Mouse (Mus musculus): ENCODE results near the gene Arhgap35. TPM values are rescaled to one million over a fixed set of nuclear protein-coding genes. Genes with fewer than 3 reads are reported as not detected.

The Arhgap35 gene
- polyA plus RNA-seq, 1 experiment from 2014 or later = 16.8 TPM

GRCm38 (mm10) chr7:16465160-16465559 is 149.6 kb downstream of the Arhgap35 start:
- WGBS = 12% methylated on average over 8 of the region's 8 CpGs
- no peaks in the 10 kb centered on the region for H3K9me3 ChIP-seq (replicated peaks)
- no peak overlapping the region for H3K27ac ChIP-seq (replicated peaks)
- H3K4me1 ChIP-seq = no peaks in the 10 kb centered on the region
- no peak overlapping the region for H3K9ac ChIP-seq
- H3K36me3 ChIP-seq = no peaks in the 10 kb centered on the region
- H3K27me3 ChIP-seq = peaks cover 15% of the 10 kb centered on the region
- H3K4me2 ChIP-seq (replicated peaks) = no peak overlapping the region
- peak; percentile 7; the same call in 1 of the 2 replicates for ATAC-seq (ENCODE audit: insufficient number of reproducible peaks, low FRiP score, low TSS enrichment, low read depth)
- no peak overlapping the region for H3K4me3 ChIP-seq (replicated peaks)

- Histone ChIP-seq H3K9me3 (replicated peaks) (no peaks in the 10 kb centered on the region), H3K4me2 (replicated peaks) (no peak overlapping the region), H3K4me1 (no peaks in the 10 kb centered on the region), H3K27ac (replicated peaks) (no peak overlapping the region), H3K4me3 (replicated peaks) (no peak overlapping the region), H3K27me3 (peaks cover 3% of the 10 kb centered on the region; the same call in 1 of the 2 replicates), H3K36me3 (no peaks in the 10 kb centered on the region), H3K9ac (no peak overlapping the region)
- WGBS = under 1% methylated on average over 14 of the region's 14 CpGs
- no peak for ATAC-seq (ENCODE audit: insufficient number of reproducible peaks, low FRiP score, low TSS enrichment, low read depth)
Measured at GRCm38 (mm10) chr7:16463214-16463613, 151.6 kb downstream of the Arhgap35 start.

GRCm38 (mm10) chr7:16461705-16462104 is 153.1 kb downstream of the Arhgap35 start:
- Histone ChIP-seq H3K4me1 (no peaks in the 10 kb centered on the region), H3K9me3 (replicated peaks) (no peaks in the 10 kb centered on the region), H3K27ac (replicated peaks) (no peak overlapping the region), H3K4me2 (replicated peaks) (no peak overlapping the region), H3K4me3 (replicated peaks) (no peak overlapping the region), H3K27me3 (no peaks in the 10 kb centered on the region; the same call in 1 of the 2 replicates), H3K9ac (no peak overlapping the region), H3K36me3 (peaks cover 3% of the 10 kb centered on the region)
- WGBS = 84% methylated on average over 6 of the region's 6 CpGs
- no peak for ATAC-seq (ENCODE audit: insufficient number of reproducible peaks, low FRiP score, low TSS enrichment, low read depth)

GRCm38 (mm10) chr7:16461151-16461550 is 153.6 kb downstream of the Arhgap35 start:
- Histone ChIP-seq H3K4me2 (replicated peaks) (no peak overlapping the region), H3K9ac (no peak overlapping the region), H3K27me3 (no peaks in the 10 kb centered on the region; the same call in 1 of the 2 replicates), H3K9me3 (replicated peaks) (no peaks in the 10 kb centered on the region), H3K4me1 (no peaks in the 10 kb centered on the region), H3K4me3 (replicated peaks) (no peak overlapping the region), H3K27ac (replicated peaks) (no peak overlapping the region), H3K36me3 (peaks cover 7% of the 10 kb centered on the region)
- ATAC-seq (ENCODE audit: insufficient number of reproducible peaks, low FRiP score, low TSS enrichment, low read depth) = no peak
- 51% methylated on average over 6 of the region's 6 CpGs for WGBS

- Histone ChIP-seq H3K4me1 (no peaks in the 10 kb centered on the region), H3K27ac (replicated peaks) (no peak overlapping the region), H3K9ac (no peak overlapping the region), H3K9me3 (replicated peaks) (no peaks in the 10 kb centered on the region), H3K4me3 (replicated peaks) (no peak overlapping the region), H3K36me3 (peaks cover 13% of the 10 kb centered on the region), H3K27me3 (no peaks in the 10 kb centered on the region; the same call in 1 of the 2 replicates), H3K4me2 (replicated peaks) (no peak overlapping the region)
- no peak for ATAC-seq (ENCODE audit: insufficient number of reproducible peaks, low FRiP score, low TSS enrichment, low read depth)
- 66% methylated on average over 13 of the region's 13 CpGs for WGBS
Measured at GRCm38 (mm10) chr7:16460566-16460965, 154.2 kb downstream of the Arhgap35 start.

- Histone ChIP-seq H3K9ac (no peak overlapping the region), H3K4me3 (replicated peaks) (no peak overlapping the region), H3K36me3 (peaks cover 18% of the 10 kb centered on the region), H3K27ac (replicated peaks) (no peak overlapping the region), H3K4me2 (replicated peaks) (no peak overlapping the region), H3K9me3 (replicated peaks) (no peaks in the 10 kb centered on the region), H3K4me1 (peaks cover 10% of the 10 kb centered on the region; the same call in 1 of the 2 replicates), H3K27me3 (no peaks in the 10 kb centered on the region; the same call in 1 of the 2 replicates)
- WGBS = 80% methylated on average over 5 of the region's 5 CpGs
- ATAC-seq (ENCODE audit: insufficient number of reproducible peaks, low FRiP score, low TSS enrichment, low read depth) = no peak
Measured at GRCm38 (mm10) chr7:16456289-16456688, 158.5 kb downstream of the Arhgap35 start.

- Histone ChIP-seq H3K9ac (no peak overlapping the region), H3K27ac (replicated peaks) (no peak overlapping the region), H3K4me2 (replicated peaks) (no peak overlapping the region), H3K36me3 (peaks cover 18% of the 10 kb centered on the region), H3K4me1 (peaks cover 10% of the 10 kb centered on the region; the same call in 1 of the 2 replicates), H3K27me3 (no peaks in the 10 kb centered on the region), H3K9me3 (replicated peaks) (no peaks in the 10 kb centered on the region), H3K4me3 (replicated peaks) (no peak overlapping the region)
- no peak for ATAC-seq (ENCODE audit: insufficient number of reproducible peaks, low FRiP score, low TSS enrichment, low read depth)
- WGBS = 94% methylated on average over 14 of the region's 14 CpGs
Measured at GRCm38 (mm10) chr7:16455016-16455415, 159.8 kb downstream of the Arhgap35 start.

GRCm38 (mm10) chr7:16453118-16453711 is 161.6 kb downstream of the Arhgap35 start:
- Histone ChIP-seq H3K4me2 (replicated peaks) (peak overlapping the region; percentile 83), H3K9me3 (replicated peaks) (no peaks in the 10 kb centered on the region), H3K4me1 (peaks cover 10% of the 10 kb centered on the region; the same call in 1 of the 2 replicates), H3K36me3 (peaks cover 18% of the 10 kb centered on the region), H3K27ac (replicated peaks) (peak overlapping the region; percentile 55), H3K9ac (peak overlapping the region; percentile 62), H3K27me3 (no peaks in the 10 kb centered on the region), H3K4me3 (replicated peaks) (peak overlapping the region; percentile 79)
- ATAC-seq (ENCODE audit: insufficient number of reproducible peaks, low FRiP score, low TSS enrichment, low read depth) = peak; percentile 40
- under 1% methylated on average over 23 of the region's 23 CpGs for WGBS

GRCm38 (mm10) chr7:16452587-16453073 is 162.2 kb downstream of the Arhgap35 start, which contains the start of gene Tmem160:
TSS of gene Tmem160 (plus strand) at chr7:16452779.
- under 1% methylated on average over 30 of the region's 30 CpGs for WGBS
- Histone ChIP-seq H3K4me1 (peaks cover 10% of the 10 kb centered on the region; the same call in 1 of the 2 replicates), H3K27ac (replicated peaks) (peak within 1 kb of the TSS; percentile 55), H3K9me3 (replicated peaks) (no peaks in the 10 kb centered on the region), H3K9ac (peak within 1 kb of the TSS; percentile 62), H3K4me3 (replicated peaks) (peak within 1 kb of the TSS; percentile 79), H3K36me3 (peaks cover 18% of the 10 kb centered on the region), H3K27me3 (no peaks in the 10 kb centered on the region), H3K4me2 (replicated peaks) (peak within 1 kb of the TSS; percentile 83)
- ATAC-seq (ENCODE audit: insufficient number of reproducible peaks, low FRiP score, low TSS enrichment, low read depth) = peak; percentile 98

GRCm38 (mm10) chr7:16451656-16452055 is 163.1 kb downstream of the Arhgap35 start:
- 79% methylated on average over 6 of the region's 6 CpGs for WGBS
- H3K4me1 ChIP-seq = peaks cover 10% of the 10 kb centered on the region; the same call in 1 of the 2 replicates
- H3K9ac ChIP-seq = no peak overlapping the region
- H3K27me3 ChIP-seq = no peaks in the 10 kb centered on the region
- H3K36me3 ChIP-seq = peaks cover 15% of the 10 kb centered on the region
- H3K9me3 ChIP-seq (replicated peaks) = no peaks in the 10 kb centered on the region
- no peak overlapping the region for H3K4me2 ChIP-seq (replicated peaks)
- ATAC-seq (ENCODE audit: insufficient number of reproducible peaks, low FRiP score, low TSS enrichment, low read depth) = no peak
- H3K4me3 ChIP-seq (replicated peaks) = no peak overlapping the region
- no peak overlapping the region for H3K27ac ChIP-seq (replicated peaks)

All from embryonic facial prominence, embryonic 15.5 days (tissue).